Mouse (Mus musculus): ENCODE measurements at regions not wholly inside any gene's neighbourhood (a gene's known extent, or its start where the extent isn't known, plus 50 kb on each side); places are given as distances from the start of the nearest gene placed in this dataset.

DNA sequence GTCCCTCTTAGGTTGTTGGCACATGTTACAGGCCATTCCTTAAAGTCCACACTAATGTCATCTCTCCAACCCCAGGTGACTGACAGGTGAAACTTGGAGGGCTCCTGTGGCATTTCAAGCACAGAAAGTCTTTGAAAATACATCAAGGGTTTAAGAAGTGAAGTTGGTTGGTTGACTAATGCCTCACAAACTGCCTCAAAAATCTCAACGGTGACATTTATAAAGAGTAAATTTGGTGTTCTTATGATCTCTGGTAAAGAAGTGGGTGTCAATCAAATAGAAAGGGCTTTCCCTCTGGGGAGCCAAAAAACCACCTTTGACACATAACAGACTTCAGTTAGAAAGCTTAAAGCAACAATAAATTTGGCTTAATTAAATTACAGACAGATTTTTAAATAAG, 85.2 kb upstream of the Eomes start:
- DNase-seq (ENCODE audit: extremely low spot score in 1 of 2, low spot score in 2 of 2) = no peak
- intact Hi-C loops (cut with DNase I) = no loop called here

- DNase-seq (ENCODE audit: extremely low spot score in 1 of 2, low spot score in 2 of 2) = no peak
Measured at GRCm38 (mm10) chr9:118393567-118393966, 84.4 kb upstream of the Eomes start.

DNA sequence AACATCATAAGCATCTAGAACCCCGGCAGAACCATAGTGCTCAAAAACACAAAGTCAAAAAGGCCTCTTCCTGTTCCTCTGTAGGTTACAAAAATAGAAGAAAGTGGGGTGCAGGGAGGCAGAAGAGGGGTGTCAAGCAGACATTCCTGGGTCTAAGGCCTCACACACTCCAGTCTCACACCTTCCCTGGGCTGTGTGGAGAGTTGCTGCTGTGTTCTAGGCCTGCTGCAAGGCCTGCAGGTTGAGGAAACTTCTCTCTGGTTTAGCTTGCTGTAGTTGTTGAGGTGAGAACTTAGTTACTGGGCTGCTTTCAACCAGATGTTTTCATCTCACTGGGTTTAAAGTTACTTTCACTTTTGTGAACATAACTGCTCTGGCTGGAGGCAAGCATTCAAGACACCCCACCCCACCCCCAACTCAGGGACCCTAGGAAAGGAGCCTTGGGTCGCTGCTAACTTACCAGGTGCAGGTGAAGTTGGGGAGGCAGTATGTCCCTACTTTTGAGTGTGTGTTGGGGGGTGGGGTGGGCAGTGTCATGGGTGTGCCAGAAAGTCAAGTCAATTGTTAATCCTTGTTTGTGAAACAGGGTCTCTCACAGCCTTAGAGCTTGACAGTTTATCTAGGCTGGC, 81.5 kb upstream of the Eomes start:
- no peak for DNase-seq (ENCODE audit: extremely low spot score in 1 of 2, low spot score in 2 of 2)
- intact Hi-C loops (cut with DNase I) = no loop called here

More at GRCm38 (mm10) chr9:118393567-118393966, 84.4 kb upstream of the Eomes start:
- intact Hi-C loops (cut with DNase I) = no loop called here

- intact Hi-C loops (cut with DNase I) = no loop called here
Measured at GRCm38 (mm10) chr9:118400520-118400919, 77.5 kb upstream of the Eomes start.

DNA sequence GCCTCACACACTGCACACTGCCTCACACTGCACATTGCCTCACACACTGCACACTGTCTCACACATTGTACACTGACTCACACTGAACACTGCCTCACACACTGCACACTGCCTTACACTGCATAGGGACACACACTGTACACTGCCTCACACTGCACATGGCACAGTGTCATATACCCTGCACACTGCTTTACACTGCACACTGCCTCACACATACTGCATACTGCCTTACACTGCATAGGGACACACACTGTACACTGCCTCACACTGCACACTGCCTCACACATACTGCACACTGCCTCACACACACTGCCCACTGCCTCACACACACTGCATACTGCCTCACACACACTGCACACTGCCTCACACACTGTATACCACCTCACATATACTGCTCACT, 76.8 kb upstream of the Eomes start:
- no peak for DNase-seq (ENCODE audit: extremely low spot score in 1 of 2, low spot score in 2 of 2)
- intact Hi-C loops (cut with DNase I) = no loop called here

More at GRCm38 (mm10) chr9:118400520-118400919, 77.5 kb upstream of the Eomes start:
- no peak for DNase-seq (ENCODE audit: extremely low spot score in 1 of 2, low spot score in 2 of 2)

GRCm38 (mm10) chr9:118404867-118405266, 73.1 kb upstream of the Eomes start:
- intact Hi-C loops (cut with DNase I) = no loop called here
- no peak for DNase-seq (ENCODE audit: extremely low spot score in 1 of 2, low spot score in 2 of 2)

DNA sequence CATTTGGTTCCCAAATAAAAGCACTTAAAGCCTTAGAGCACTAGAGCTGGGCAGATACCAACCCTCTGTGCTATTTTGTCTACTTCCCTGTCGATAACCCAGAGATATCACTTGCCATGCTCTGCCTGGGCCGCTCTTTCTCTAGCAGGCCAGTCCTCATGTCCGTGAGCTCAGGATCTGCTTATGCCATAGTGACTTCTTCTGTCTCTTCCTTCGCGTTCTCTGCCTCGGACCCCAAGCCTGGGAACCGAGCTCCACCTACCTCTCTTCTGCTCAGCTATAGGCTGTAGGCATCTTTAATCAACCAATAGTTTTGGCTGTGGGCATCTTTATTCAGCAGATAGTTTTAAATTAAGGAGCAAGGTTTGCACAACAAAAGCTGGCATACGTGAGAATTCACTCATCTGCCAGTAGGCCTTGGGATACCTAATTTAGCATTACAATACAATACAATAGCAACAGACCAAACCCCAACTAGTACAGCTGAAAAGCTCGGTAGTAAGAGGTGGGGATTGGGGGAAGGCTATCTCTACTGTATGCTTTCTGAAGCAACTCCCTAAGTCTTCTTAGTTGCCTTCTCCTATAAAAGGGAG, 72.0 kb upstream of the Eomes start:
- intact Hi-C loops (cut with DNase I) = no loop called here
- no peak for DNase-seq (ENCODE audit: extremely low spot score in 1 of 2, low spot score in 2 of 2)

DNA sequence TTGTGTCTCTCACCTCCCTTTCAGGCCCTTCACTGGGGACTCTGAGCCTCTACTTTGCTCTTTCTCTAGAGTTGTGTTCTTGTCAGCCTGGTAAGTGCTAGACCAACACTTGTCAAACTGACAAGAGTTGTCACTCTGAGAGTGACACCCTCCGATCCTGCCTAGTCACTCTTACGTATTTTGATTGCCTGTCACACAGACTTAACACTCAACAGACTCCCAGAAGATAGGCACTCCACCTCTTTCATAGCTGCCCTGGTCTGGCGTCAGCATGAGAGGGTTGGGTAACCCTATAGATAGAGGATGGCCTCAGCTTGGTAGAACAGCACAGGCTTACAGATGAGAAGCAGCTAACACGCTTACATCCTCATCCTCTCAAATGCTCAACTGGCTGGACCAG, 62.0 kb upstream of the Eomes start:
- DNase-seq (ENCODE audit: extremely low spot score in 1 of 2, low spot score in 2 of 2) = no peak
- intact Hi-C loops (cut with DNase I) = no loop called here

DNA sequence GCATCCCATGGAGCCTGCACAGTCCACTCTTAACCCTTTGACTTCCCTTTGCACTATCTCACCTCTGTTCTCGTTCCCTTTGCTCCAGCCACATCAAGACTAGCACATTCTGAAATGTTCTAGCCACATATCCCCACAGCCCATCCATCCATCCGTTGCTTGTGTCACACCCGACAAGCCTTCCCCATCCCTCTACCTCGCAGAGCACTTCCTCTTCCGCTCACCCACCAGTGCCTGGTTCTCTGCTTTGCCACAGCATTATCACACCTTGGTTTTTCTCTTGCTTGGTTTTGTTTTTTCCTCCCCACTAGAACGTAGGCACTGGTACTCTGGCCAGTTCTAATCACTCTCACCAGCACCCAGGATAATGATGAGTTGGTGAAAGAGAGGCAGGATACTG, 61.5 kb upstream of the Eomes start:
- intact Hi-C loops (cut with DNase I) = no loop called here
- DNase-seq (ENCODE audit: extremely low spot score in 1 of 2, low spot score in 2 of 2) = no peak

- intact Hi-C loops (cut with DNase I) = no loop called here
- no peak for DNase-seq (ENCODE audit: extremely low spot score in 1 of 2, low spot score in 2 of 2)
Measured at GRCm38 (mm10) chr9:118424344-118424743, 53.7 kb upstream of the Eomes start.

Data from left cerebral cortex, postnatal 10 days (tissue).